Mouse (Mus musculus) spleen, postnatal 0 days (tissue): ENCODE data around the gene Hk3. TPM values are rescaled to one million over a fixed set of nuclear protein-coding genes. Genes with fewer than 3 reads are reported as not detected.

Source experiments
- polyA plus RNA-seq: library from polyadenylated mRNA; unstranded; fragments of >200 nt; fragmentation: Nextera tagmentation; extraction: Ambion mirVana; gene quantifications from 2 replicates; pipeline ENCODE4 v1.2.1, GENCODE M21; 2015

The Hk3 gene
- 7.7 and 11.4 TPM in 2 replicates for polyA plus RNA-seq

GRCm38 (mm10) chr13:55021194-55021779 lies at the start of gene Hk3:
Gene Hk3 (minus strand): TSS chr13:55021385.

Other genes starting within 250 kb of the Hk3 start
- gene Eif4e1b, start 237.4 kb downstream of the Hk3 start, polyA plus RNA-seq, result not detected in 2 replicates
- gene Tspan17, start 232.0 kb downstream of the Hk3 start, polyA plus RNA-seq, result 4.9 and 6.2 TPM in 2 replicates
- gene Unc5a, start 72.0 kb downstream of the Hk3 start, polyA plus RNA-seq, result 0.38 and 0.86 TPM in 2 replicates
- gene Uimc1, start 78.9 kb upstream of the Hk3 start, polyA plus RNA-seq, result 24.0 and 28.3 TPM in 2 replicates
- 9.0 and 9.7 TPM in 2 replicates for gene Zfp346, start 83.9 kb upstream of the Hk3 start, polyA plus RNA-seq
- gene Gm17617, start 112.2 kb upstream of the Hk3 start, polyA plus RNA-seq, result not detected in 2 replicates
- gene Fgfr4, start 131.3 kb upstream of the Hk3 start, polyA plus RNA-seq, result 2.5 and 4.5 TPM in 2 replicates
- 33.2 and 37.8 TPM in 2 replicates for gene Nsd1, start 188.4 kb upstream of the Hk3 start, polyA plus RNA-seq